Mouse (Mus musculus) mesoderm, embryonic 11.5 days (tissue): ENCODE measurements around the gene Gm20388.

Experiments used
- DNase-seq: peaks from one replicate; pipeline ENCODE4 v3.0.0-alpha.2; 2012; ENCODE audit warnings: low read depth, low spot score

Gm20388 gene

GRCm38 (mm10) chr8:121083093-121083935 lies 1172.7 kb downstream of the Gm20388 start:
- peak; percentile 76 for DNase-seq

- DNase-seq: no peak
Observed at GRCm38 (mm10) chr8:121083936-121084209, 1173.2 kb downstream of the Gm20388 start.

GRCm38 (mm10) chr8:121084210-121084951 lies 1173.7 kb downstream of the Gm20388 start, which contains the start of gene Foxf1:
Foxf1 (plus strand) TSS chr8:121084386.
- DNase-seq: no peak

GRCm38 (mm10) chr8:121085011-121085410 lies 1174.4 kb downstream of the Gm20388 start:
- no peak for DNase-seq

GRCm38 (mm10) chr8:121085561-121085960 lies 1174.9 kb downstream of the Gm20388 start:
- DNase-seq: no peak

- DNase-seq: no peak
Observed at GRCm38 (mm10) chr8:121086004-121086900, 1175.6 kb downstream of the Gm20388 start.

- DNase-seq: no peak
Observed at GRCm38 (mm10) chr8:121088281-121088680, 1177.6 kb downstream of the Gm20388 start.

GRCm38 (mm10) chr8:121088871-121089630 lies 1178.4 kb downstream of the Gm20388 start:
- no peak for DNase-seq

- no peak for DNase-seq
Observed at GRCm38 (mm10) chr8:121089631-121090380, 1179.2 kb downstream of the Gm20388 start.

- no peak for DNase-seq
Observed at GRCm38 (mm10) chr8:121090716-121091115, 1180.1 kb downstream of the Gm20388 start.

- no peak for DNase-seq
Observed at GRCm38 (mm10) chr8:121092141-121092540, 1181.5 kb downstream of the Gm20388 start.

- DNase-seq: peak; percentile 91
Observed at GRCm38 (mm10) chr8:121092627-121093026, 1182.0 kb downstream of the Gm20388 start.

GRCm38 (mm10) chr8:121093496-121093895 lies 1182.9 kb downstream of the Gm20388 start:
- DNase-seq: no peak

- DNase-seq: peak; percentile 85
Observed at GRCm38 (mm10) chr8:121104049-121104818, 1193.6 kb downstream of the Gm20388 start.

- DNase-seq: peak; percentile 99
Observed at GRCm38 (mm10) chr8:121107668-121108656, 1197.3 kb downstream of the Gm20388 start, which contains the start of gene Mthfsd. Mthfsd (minus strand) TSS chr8:121108392.

- DNase-seq: no peak
Observed at GRCm38 (mm10) chr8:121108657-121109056, 1198.0 kb downstream of the Gm20388 start.

GRCm38 (mm10) chr8:121111145-121111907 lies 1200.7 kb downstream of the Gm20388 start:
- DNase-seq: no peak
